Mouse (Mus musculus) bone marrow, adult 2 months (tissue): ENCODE results near the gene Ndufc2.

Experiments used
- CTCF ChIP-seq: fragments of 200-500 bp; IDR thresholded peaks from 2 replicates; pipeline ENCODE4 v1.5.1; 2011; ENCODE audit warnings: low read length, control low read depth; ENCODE audit not compliant: control insufficient read depth, insufficient read depth
- POLR2A ChIP-seq: fragments of 200-500 bp; IDR thresholded peaks from 2 replicates; pipeline ENCODE4 v1.6.1; 2011; ENCODE audit warnings: low read depth, mild to moderate bottlenecking, control low read depth, low read length, borderline replicate concordance; ENCODE audit not compliant: control insufficient read depth

- no peak for TF ChIP-seq CTCF
- no peak for TF ChIP-seq POLR2A
Observed at GRCm38 (mm10) chr7:97411575-97411974, 11.8 kb downstream of the Ndufc2 start.
